Mouse (Mus musculus) T-helper 1 cell (primary cell): ENCODE measurements around the gene Stxbp6.

ENCODE experiments used
- in situ Hi-C: fragments of 300-600 bp; cut with MboI, MseI; formaldehyde crosslinking; loops from one replicate; pipeline ENCODE4 v1.15.1; 2025; ENCODE audit warnings: high pct_unique_total_duplicates

Stxbp6 gene

DNA sequence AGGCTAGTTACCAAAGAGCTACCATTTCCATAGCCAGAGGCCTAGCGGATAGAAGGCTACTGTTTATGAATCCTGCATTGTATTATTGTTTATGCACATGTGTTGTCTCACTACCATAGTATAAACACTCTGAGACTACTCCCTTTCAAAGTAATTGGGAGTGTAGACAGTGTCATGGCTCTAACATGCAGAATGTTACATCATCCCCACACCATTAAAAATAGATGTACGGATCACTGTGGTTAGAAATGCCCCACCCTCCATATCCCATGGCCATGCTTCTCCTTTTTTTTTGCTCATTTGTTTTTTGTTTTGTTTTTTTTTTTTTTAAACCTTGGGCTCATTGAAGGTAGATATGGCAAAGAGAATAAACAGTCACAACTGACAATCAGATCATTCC, 154.9 kb downstream of the Stxbp6 start:
- in situ Hi-C loops, result loop anchor here (10.0 kb wide), 1 partner anchor 255 kb away; no protein-coding TSS in a partner anchor

- in situ Hi-C loops, result loop anchor here (10.0 kb wide), 1 partner anchor 256 kb away; no protein-coding TSS in a partner anchor
These were observed 155.6 kb downstream of the Stxbp6 start for GRCm38 (mm10) chr12:44918929-44919328.

DNA sequence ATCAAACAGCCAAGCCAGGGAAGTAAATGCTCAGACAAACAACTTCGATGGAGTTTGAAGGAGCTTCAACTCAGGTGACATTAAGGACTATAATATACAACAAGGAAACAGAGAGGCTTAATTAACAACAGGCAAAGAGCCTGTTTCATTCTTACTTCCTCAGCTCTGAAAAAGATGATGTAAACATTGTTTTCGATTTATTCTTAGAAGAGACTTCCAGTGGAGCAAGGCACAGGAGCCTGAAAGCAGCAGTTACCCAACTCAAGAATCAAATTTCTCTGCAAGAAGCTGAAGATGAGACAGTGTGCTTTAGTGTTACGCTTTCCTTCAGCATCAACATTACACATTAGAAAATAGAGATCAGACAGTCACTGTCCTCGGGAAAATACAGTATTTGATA, 160.7 kb downstream of the Stxbp6 start:
- in situ Hi-C loops, result loop anchor here (10.0 kb wide), 1 partner anchor 261 kb away; no protein-coding TSS in a partner anchor

- in situ Hi-C loops, result no loop called here
These were observed 166.3 kb downstream of the Stxbp6 start for GRCm38 (mm10) chr12:44908028-44908702.

GRCm38 (mm10) chr12:44906001-44906400, 168.5 kb downstream of the Stxbp6 start:
- in situ Hi-C loops, result no loop called here

GRCm38 (mm10) chr12:44903205-44903732, 171.2 kb downstream of the Stxbp6 start:
- in situ Hi-C loops, result no loop called here

DNA sequence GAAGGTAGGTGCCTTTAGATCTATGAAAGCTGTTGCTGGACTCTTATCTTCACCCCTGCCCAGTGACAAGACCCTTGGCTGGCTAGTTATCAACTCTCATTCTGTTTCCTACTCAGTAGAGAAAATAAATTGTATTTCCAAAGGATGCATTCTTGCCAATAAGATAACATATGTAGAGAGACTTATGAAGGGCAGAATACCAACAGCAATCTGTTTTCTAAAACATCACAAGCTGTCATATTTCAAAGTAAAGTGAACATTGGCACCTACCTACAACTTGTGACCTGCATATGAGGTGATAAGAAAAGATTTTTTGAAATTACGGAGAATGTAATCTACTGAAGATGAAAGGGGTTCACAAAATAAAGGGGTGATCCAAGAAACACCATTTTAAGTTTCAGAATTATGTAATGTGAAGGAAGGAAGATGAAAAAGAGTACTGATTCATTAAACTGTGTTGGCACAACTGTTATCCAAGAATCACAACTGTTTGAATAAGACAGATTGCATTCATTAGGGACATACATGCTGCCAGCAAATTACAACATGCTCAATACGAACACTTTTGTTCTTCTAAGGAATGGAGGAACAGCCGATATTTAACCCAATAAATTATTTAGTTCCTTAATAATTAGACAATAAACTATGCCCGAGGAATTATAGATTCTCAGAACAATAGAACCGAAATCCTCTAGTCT, 175.2 kb downstream of the Stxbp6 start:
- in situ Hi-C loops, result no loop called here

- in situ Hi-C loops, result no loop called here
These were observed 178.0 kb downstream of the Stxbp6 start for GRCm38 (mm10) chr12:44896460-44896859.

DNA sequence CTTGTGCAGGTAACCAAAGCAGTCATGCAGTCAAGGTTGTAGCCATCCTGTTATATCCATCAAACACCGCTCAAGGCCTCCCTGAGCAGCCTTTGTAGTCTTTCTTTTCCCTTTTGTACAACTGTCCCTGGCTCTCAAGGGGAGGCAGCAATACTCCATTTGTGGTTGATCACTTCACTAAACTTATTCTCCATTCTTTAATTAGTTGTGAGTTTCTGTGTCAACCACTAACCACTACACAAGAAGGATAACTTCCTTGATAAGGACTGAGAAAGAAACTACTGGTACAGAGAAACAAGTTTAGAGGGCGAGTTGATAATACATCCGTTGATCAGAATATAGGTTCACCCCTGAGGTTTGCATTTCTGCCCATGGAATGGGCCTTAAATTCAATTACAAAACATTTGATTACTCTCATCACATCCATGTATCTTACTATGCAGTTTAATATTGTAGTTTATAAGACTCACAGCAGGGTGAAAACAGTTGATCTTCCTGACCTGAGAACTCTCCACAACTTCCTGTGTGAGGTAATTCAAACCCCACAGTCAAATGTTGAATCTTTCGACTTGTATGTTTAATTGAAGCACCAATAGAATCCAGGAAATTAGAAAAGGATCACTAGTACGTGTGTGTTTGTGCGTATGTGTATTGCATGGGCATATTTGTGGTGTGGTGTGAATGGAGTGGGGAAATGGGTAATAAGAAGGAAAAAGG, 184.7 kb downstream of the Stxbp6 start:
- in situ Hi-C loops, result no loop called here

GRCm38 (mm10) chr12:44886826-44887225, 187.7 kb downstream of the Stxbp6 start:
- in situ Hi-C loops, result no loop called here

DNA sequence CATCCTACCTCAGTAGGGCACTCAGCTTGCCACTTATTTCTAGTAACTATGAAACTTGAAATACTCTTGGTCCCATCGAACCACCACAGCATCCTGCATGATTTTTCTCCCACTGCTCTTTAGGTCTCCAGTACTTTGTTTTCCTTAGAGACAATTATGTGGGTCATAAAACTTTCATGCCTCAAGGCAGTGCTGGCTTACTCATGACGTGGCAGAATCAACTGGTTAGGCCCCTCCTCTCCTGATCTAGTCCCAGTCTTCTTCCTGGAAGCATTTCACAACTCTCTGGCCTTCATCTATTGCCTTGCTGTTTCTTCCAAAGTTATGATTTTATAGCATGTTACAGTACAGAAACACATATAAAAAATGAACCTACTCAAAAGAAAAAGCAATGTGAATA, 201.8 kb downstream of the Stxbp6 start:
- in situ Hi-C loops, result no loop called here

DNA sequence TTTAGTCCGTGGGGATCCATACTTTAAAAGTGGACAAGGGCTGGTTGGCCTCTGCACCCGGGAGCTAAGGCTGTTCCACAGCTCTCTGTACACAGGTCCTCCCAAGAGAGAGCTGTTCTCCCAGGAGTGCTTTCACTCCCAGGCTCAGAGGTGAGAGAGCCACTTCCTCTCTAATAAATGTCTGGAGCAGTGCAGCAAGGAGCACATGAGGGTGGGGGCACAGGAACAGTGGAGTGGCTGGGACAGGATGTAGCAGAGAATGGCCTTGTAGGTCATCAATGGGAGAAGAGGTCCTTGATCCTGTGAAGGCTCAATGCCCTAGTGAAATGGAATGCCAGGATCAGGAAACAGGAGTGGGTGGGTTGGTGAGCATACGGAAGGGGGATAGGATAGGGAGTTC, 209.1 kb downstream of the Stxbp6 start:
- in situ Hi-C loops, result loop anchor here (10.0 kb wide), 1 partner anchor 309 kb away; no protein-coding TSS in a partner anchor

- in situ Hi-C loops, result no loop called here
These were observed 215.1 kb downstream of the Stxbp6 start for GRCm38 (mm10) chr12:44859454-44859853.

DNA sequence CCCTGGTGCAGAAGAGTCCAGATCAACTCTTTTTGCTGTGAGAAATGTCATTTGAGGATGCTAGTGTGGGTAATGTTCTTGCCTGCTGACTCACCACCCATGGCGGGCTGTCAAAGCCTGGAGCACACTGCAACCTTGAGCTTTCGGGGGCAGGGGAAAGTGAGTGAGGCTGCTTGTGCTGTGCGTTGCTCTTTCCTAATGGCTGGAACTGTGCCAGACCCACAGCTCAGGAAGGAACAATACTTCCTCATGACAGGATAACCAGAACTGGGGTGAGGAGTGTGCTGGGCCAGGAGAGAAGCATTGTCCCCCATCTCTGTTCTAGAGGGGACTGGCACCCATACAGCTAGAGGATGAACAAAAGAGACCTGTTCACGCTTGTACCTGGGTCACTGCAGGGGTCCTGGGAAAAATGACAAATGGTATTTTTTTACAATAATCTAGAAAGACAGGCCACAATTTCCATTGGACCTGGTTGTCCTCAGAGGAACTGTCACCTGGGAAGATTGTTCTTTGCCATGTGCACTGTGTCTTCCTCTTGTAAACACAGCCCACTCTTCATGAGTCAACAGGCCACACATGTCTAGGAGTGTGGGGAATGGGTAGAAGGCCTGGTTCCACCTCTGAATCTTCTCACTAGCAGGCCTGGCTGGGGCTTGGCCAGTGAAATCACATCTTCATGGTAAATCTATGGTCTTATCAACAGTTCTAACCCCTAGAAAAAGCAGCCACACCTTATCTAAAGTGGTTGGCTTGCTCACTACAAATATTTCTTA, 216.2 kb downstream of the Stxbp6 start:
- in situ Hi-C loops, result no loop called here

- in situ Hi-C loops, result no loop called here
These were observed 222.5 kb downstream of the Stxbp6 start for GRCm38 (mm10) chr12:44852024-44852423.

GRCm38 (mm10) chr12:44850516-44850915, 224.0 kb downstream of the Stxbp6 start:
- in situ Hi-C loops, result no loop called here

GRCm38 (mm10) chr12:44848483-44849221, 225.9 kb downstream of the Stxbp6 start:
- in situ Hi-C loops, result no loop called here

DNA sequence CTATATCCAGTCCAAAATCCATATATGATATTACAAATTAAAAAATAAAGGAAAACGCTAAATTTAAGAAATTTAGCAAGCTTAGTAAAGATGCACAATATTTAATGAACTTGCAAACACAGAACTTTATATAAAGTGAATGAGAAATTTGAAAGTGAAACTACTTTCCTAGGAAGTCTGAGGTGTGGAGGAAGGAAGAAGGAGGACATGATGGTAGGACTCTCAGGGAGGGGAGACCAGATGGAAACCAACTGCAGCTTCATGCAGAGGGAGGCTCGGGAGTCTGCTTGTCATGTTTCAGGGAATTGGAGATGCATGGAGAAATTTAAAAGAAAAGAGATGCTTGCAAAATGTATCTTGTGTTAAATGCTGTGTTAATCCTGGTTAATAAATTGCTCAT, 233.9 kb downstream of the Stxbp6 start:
- in situ Hi-C loops, result no loop called here

- in situ Hi-C loops, result no loop called here
These were observed 234.7 kb downstream of the Stxbp6 start for GRCm38 (mm10) chr12:44839594-44840373.
